Comparison of ENCODE assay signal across 20 mouse cellular contexts in the genomic region with DNA sequence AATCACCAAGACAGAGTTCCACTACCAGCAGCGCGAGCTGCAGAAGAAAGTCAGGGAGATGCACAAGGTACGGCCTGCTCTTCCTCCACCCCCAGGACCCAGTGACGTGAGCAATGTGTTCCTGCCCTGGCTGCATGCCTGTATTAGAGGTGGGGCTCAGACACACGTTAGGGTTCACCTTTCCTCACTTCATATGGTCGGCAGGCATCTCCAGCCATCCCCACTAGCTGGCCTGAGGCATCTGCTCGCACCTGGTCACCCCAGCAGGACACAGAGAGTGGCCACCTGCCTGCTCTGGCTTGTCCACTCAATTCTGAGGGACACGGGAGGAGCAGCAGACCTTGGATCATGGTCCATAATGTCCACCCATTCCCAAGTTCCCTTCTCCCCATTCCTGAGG. TPM values are rescaled to one million over a fixed set of nuclear protein-coding genes. Genes with fewer than 3 reads are reported as not detected.
"Had no signal": no experiment of that assay in that cellular context is flagged by ENCODE, and none has a peak within 500 bp of the region (broad histone marks: within the 10 kb centered on the region; RNA-seq: fewer than 3 reads in every experiment).

No protein-coding gene starts in this region.

- DNase-seq: kidney, postnatal 25 days; layer of hippocampus, adult 9-11 months; liver; lung, adult 18-20 months; lung, postnatal 10 days; lung, postnatal 36 days; midbrain, embryonic 14.5 days; thymus, adult 18-20 months; thymus, postnatal 36 days had no signal

- H3K9ac ChIP-seq: limb, embryonic 13.5 days; liver, embryonic 12.5 days; liver, embryonic 15.5 days; lung, embryonic 15.5 days; neural tube, embryonic 12.5 days had no signal

- H3K27ac ChIP-seq: kidney, postnatal 0 days; layer of hippocampus, adult 2 months; limb, embryonic 13.5 days; liver, embryonic 12.5 days; liver, embryonic 15.5 days; lung, embryonic 15.5 days; midbrain, embryonic 10.5 days; neural tube, embryonic 12.5 days had no signal

- ATAC-seq: liver, embryonic 12.5 days had no signal

- H3K4me3 ChIP-seq: layer of hippocampus, adult 2 months; limb, embryonic 13.5 days; liver, embryonic 12.5 days; liver, embryonic 15.5 days; lung, embryonic 15.5 days; neural tube, embryonic 12.5 days had no signal

- H3K36me3 ChIP-seq: limb, embryonic 13.5 days; liver, embryonic 12.5 days; liver, embryonic 15.5 days; lung, embryonic 15.5 days had no signal

- H3K4me1 ChIP-seq: neural tube, embryonic 12.5 days had no signal

- H3K9me3 ChIP-seq: limb, embryonic 10.5 days; limb, embryonic 13.5 days; liver, embryonic 12.5 days; liver, embryonic 15.5 days; lung, embryonic 15.5 days; megakaryocyte, embryonic 14.5 days; midbrain, embryonic 10.5 days; neural tube, embryonic 12.5 days had no signal

- H3K27me3 ChIP-seq: limb, embryonic 13.5 days; liver, embryonic 12.5 days; liver, embryonic 15.5 days; lung, embryonic 15.5 days; neural tube, embryonic 12.5 days had no signal

RNA-seq across cellular contexts. Expression of gene Ccdc40, which starts 31.6 kb away (rescaled TPM):
- total RNA-seq: neutrophil, adult 5-6 weeks had no signal

RNA-seq across cellular contexts. Expression of gene Card14, which starts 47.6 kb away (rescaled TPM):
- polyA plus RNA-seq: midbrain, embryonic 10.5 days had no signal
